Mouse (Mus musculus) lung, embryonic 14.5 days (tissue): ENCODE results near the gene Tspan9. TPM values are rescaled to one million over a fixed set of nuclear protein-coding genes. Genes with fewer than 3 reads are reported as not detected.

Source experiments
- ATAC-seq: fragments of 200-750 bp; cut with Nextera tagmentation; 2 replicates; pipeline ENCODE4 v1.8.0; 2017; ENCODE audit warnings: mild to moderate bottlenecking, moderate TSS enrichment, moderate library complexity; ENCODE audit not compliant: insufficient read depth
- DNase-seq: peaks from one replicate; pipeline ENCODE4 v3.0.0-alpha.2; 2015
- H3K27ac ChIP-seq: fragments of 300-500 bp; sonication (generic); 2 replicates; pipeline ENCODE4 v1.5.1; 2014; ENCODE audit warnings: low read depth, mild to moderate bottlenecking, moderate library complexity
- H3K27me3 ChIP-seq: fragments of 300-500 bp; sonication (generic); 2 replicates; pipeline ENCODE4 v1.6.1; 2014; ENCODE audit warnings: low read length, control low read depth; ENCODE audit not compliant: insufficient read depth
- H3K36me3 ChIP-seq: fragments of 300-500 bp; sonication (generic); 2 replicates; pipeline ENCODE4 v1.6.1; 2014; ENCODE audit warnings: control low read depth; ENCODE audit not compliant: insufficient read depth
- H3K4me1 ChIP-seq: fragments of 300-500 bp; sonication (generic); 2 replicates; pipeline ENCODE4 v1.6.1; 2014; ENCODE audit warnings: antibody characterized with exemption, control low read depth; ENCODE audit not compliant: insufficient read depth
- H3K4me2 ChIP-seq: fragments of 300-500 bp; sonication (generic); 2 replicates; pipeline ENCODE4 v1.6.1; 2014; ENCODE audit warnings: mild to moderate bottlenecking
- H3K4me3 ChIP-seq: fragments of 300-500 bp; sonication (generic); 2 replicates; pipeline ENCODE4 v1.5.1; 2014; ENCODE audit warnings: low read depth, low read length
- H3K9ac ChIP-seq: fragments of 300-500 bp; sonication (generic); 2 replicates; pipeline ENCODE4 v1.6.1; 2014
- H3K9me3 ChIP-seq: fragments of 300-500 bp; sonication (generic); 2 replicates; pipeline ENCODE4 v1.6.1; 2016; ENCODE audit warnings: low read depth, low read length, control low read depth
- CTCF ChIP-seq: IDR thresholded peaks from 2 replicates; pipeline ENCODE4 v1.5.1; 2016; ENCODE audit warnings: antibody characterized with exemption, low read depth
- WGBS: fragments of 180-500 bp; shearing (Covaris S2); extraction: QIAGEN DNeasy Blood & Tissue Kit; methylation state at CpG from one replicate; pipeline ENCODE4 v1.1.7; 2014; 5-methylcytosine and 5-hydroxymethylcytosine counted together
- polyA plus RNA-seq: library from polyadenylated mRNA; unstranded; fragments of >200 nt; fragmentation: Nextera tagmentation; extraction: Ambion mirVana; gene quantifications from 2 replicates; pipeline ENCODE4 v1.2.1, GENCODE M21; 2014

Gene Tspan9
- polyA plus RNA-seq, 1 experiment from 2014 or later: 118 TPM

DNA sequence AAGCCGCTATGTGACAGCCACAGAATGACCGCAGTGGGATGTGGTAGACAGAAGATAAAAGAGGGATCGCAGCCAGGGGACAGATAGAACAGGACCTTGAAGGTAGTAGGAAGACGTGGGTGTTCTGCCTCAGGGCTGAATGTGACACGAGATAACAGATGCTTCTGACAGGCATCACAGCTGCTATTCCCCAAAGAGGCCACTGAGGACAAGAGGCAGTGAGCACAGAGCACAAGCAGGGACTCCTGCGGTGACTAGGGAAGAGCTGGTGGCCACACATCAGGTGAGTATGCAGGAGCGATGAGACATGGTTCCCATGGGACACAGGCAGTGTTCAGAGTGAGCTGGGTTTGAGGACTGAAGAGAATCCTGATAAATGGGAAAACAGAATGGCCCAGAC, 173.7 kb downstream of the Tspan9 start:
- no peak for TF ChIP-seq CTCF
- Histone ChIP-seq H3K27me3 (no peaks in the 10 kb centered on the region), H3K4me3 (no peak overlapping the region), H3K27ac (no peak overlapping the region), H3K36me3 (peaks cover 24% of the 10 kb centered on the region), H3K9ac (no peak overlapping the region), H3K9me3 (no peaks in the 10 kb centered on the region), H3K4me2 (no peak overlapping the region), H3K4me1 (peaks cover 2% of the 10 kb centered on the region; the same call in 1 of the 2 replicates)
- ATAC-seq: no peak
- WGBS: 60% methylated on average over 7 of the region's 7 CpGs
- DNase-seq: no peak

GRCm38 (mm10) chr6:127965497-127965896, 177.9 kb downstream of the Tspan9 start:
- TF ChIP-seq CTCF: peak; percentile 65
- no peaks in the 10 kb centered on the region for H3K27me3 ChIP-seq
- WGBS: 50% methylated on average over 8 of the region's 8 CpGs
- peak; percentile 47 for DNase-seq
- H3K9ac ChIP-seq: no peak overlapping the region
- no peak overlapping the region for H3K27ac ChIP-seq
- H3K9me3 ChIP-seq: no peaks in the 10 kb centered on the region
- peaks cover 43% of the 10 kb centered on the region for H3K36me3 ChIP-seq
- no peak overlapping the region for H3K4me3 ChIP-seq
- no peaks in the 10 kb centered on the region for H3K4me1 ChIP-seq
- no peak overlapping the region for H3K4me2 ChIP-seq
- peak; percentile 18; the same call in 1 of the 2 replicates for ATAC-seq

GRCm38 (mm10) chr6:127960203-127960602, 183.2 kb downstream of the Tspan9 start:
- H3K36me3 ChIP-seq: peaks cover 27% of the 10 kb centered on the region
- DNase-seq: no peak
- ATAC-seq: no peak
- no peaks in the 10 kb centered on the region for H3K27me3 ChIP-seq
- H3K9ac ChIP-seq: no peak overlapping the region
- no peak for TF ChIP-seq CTCF
- H3K4me1 ChIP-seq: no peaks in the 10 kb centered on the region
- no peak overlapping the region for H3K4me3 ChIP-seq
- no peak overlapping the region for H3K27ac ChIP-seq
- no peak overlapping the region for H3K4me2 ChIP-seq
- 83% methylated on average over 1 of the region's 1 CpGs for WGBS
- H3K9me3 ChIP-seq: no peaks in the 10 kb centered on the region

GRCm38 (mm10) chr6:127956172-127956571, 187.2 kb downstream of the Tspan9 start:
- H3K4me1 ChIP-seq: no peaks in the 10 kb centered on the region
- H3K9me3 ChIP-seq: no peaks in the 10 kb centered on the region
- 72% methylated on average over 5 of the region's 5 CpGs for WGBS
- no peak overlapping the region for H3K4me3 ChIP-seq
- no peak overlapping the region for H3K27ac ChIP-seq
- DNase-seq: no peak
- ATAC-seq: no peak
- TF ChIP-seq CTCF: no peak
- no peak overlapping the region for H3K4me2 ChIP-seq
- H3K36me3 ChIP-seq: no peaks in the 10 kb centered on the region
- no peak overlapping the region for H3K9ac ChIP-seq
- H3K27me3 ChIP-seq: no peaks in the 10 kb centered on the region

DNA sequence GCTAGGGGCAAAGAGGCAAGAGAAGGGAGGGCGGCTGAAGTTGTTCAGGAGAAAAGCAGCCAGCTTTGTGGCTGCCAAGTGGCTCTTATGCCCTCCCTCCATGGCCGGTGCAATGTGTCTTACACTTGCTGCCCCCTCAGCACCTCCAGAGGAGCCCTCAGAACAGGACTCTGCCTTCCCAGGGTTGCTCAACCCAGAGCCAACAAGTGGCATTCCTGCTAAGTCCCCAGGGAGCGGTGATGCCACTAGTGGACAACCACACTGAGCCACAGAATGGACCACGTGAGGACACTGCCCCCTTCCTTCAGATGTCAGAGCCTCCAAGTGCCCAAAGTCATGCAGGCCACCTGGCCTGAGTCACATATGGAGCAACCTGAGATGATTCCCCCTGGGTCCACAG, 190.3 kb downstream of the Tspan9 start:
- DNase-seq: no peak
- Histone ChIP-seq H3K4me3 (no peak overlapping the region), H3K36me3 (0 out of 2 replicates have a peak, but pooled peaks cover 2% of the 10 kb centered on the region), H3K4me1 (no peaks in the 10 kb centered on the region), H3K9ac (no peak overlapping the region), H3K4me2 (no peak overlapping the region), H3K9me3 (no peaks in the 10 kb centered on the region), H3K27me3 (no peaks in the 10 kb centered on the region), H3K27ac (no peak overlapping the region)
- no peak for ATAC-seq
- TF ChIP-seq CTCF: no peak
- 74% methylated on average over 4 of the region's 4 CpGs for WGBS

- Histone ChIP-seq H3K27ac (no peak overlapping the region), H3K9ac (no peak overlapping the region), H3K9me3 (no peaks in the 10 kb centered on the region), H3K4me3 (no peak overlapping the region), H3K4me1 (no peaks in the 10 kb centered on the region), H3K36me3 (0 out of 2 replicates have a peak, but pooled peaks cover 2% of the 10 kb centered on the region), H3K27me3 (no peaks in the 10 kb centered on the region), H3K4me2 (no peak overlapping the region)
- no peak for DNase-seq
- WGBS: 88% methylated on average over 7 of the region's 7 CpGs
- no peak for ATAC-seq
- TF ChIP-seq CTCF: no peak
Measured at GRCm38 (mm10) chr6:127949885-127950284, 193.5 kb downstream of the Tspan9 start.

DNA sequence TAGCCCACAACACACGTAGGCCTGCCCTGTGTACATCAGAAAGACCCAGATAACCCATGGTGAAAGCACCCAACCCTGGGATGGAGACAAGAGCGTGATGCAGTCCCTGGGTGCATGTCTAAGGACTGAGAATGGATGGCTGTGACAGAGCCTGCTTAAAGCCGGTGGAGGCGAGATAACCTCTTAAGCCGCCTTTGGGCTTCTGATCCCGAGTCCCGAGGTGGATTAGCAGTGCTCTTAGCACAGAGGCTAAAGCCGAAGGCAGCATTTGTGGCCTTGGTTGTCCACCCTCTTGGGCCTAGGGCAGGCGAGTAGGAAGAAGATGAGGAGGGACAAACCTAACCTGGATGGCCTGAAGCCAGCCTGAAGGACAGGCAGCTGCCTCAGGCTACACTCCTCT, 194.7 kb downstream of the Tspan9 start:
- Histone ChIP-seq H3K36me3 (peaks cover 6% of the 10 kb centered on the region; the same call in 1 of the 2 replicates), H3K4me3 (no peak overlapping the region), H3K27ac (no peak overlapping the region), H3K4me2 (no peak overlapping the region), H3K27me3 (no peaks in the 10 kb centered on the region), H3K9ac (no peak overlapping the region), H3K4me1 (no peaks in the 10 kb centered on the region), H3K9me3 (no peaks in the 10 kb centered on the region)
- 67% methylated on average over 9 of the region's 9 CpGs for WGBS
- no peak for ATAC-seq
- no peak for DNase-seq
- no peak for TF ChIP-seq CTCF

DNA sequence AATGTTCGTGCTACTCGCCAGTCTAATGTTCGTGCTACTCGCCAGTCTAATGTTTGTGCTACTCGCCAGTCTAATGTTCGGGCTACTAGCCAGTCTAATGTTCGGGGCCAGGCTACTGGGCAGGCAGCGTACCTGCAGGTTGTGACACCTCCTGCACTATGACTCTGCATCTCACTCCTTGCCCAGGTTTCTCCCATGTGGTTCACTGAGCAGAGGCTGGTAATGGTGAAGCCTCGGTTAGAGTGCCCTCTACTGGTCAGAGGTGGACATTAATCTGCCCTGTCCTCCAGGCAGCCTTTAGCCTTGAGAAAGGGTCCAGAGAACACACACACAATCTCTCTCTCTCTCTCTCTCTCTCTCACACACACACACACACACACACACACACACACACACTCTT, 197.7 kb downstream of the Tspan9 start:
- Histone ChIP-seq H3K36me3 (peaks cover 11% of the 10 kb centered on the region; the same call in 1 of the 2 replicates), H3K9me3 (no peaks in the 10 kb centered on the region), H3K27me3 (no peaks in the 10 kb centered on the region), H3K9ac (no peak overlapping the region), H3K4me2 (no peak overlapping the region), H3K4me1 (no peaks in the 10 kb centered on the region), H3K4me3 (no peak overlapping the region), H3K27ac (no peak overlapping the region)
- peak; percentile 94 for TF ChIP-seq CTCF
- 53% methylated on average over 9 of the region's 9 CpGs for whole genome bisulfite sequencing
- peak; percentile 83 for ATAC-seq
- peak; percentile 90 for DNase-seq
